Mouse (Mus musculus) Patski (cell line): ENCODE measurements around the gene Retsat. TPM values are rescaled to one million over a fixed set of nuclear protein-coding genes. Genes with fewer than 3 reads are reported as not detected.
A peak's percentile ranks its signal among the peaks of the same experiment; 100 is the strongest.

Experiments used
- ATAC-seq: fragments of 100-300 bp; one replicate; pipeline ENCODE4 v1.8.0; 2021
- CTCF ChIA-PET: fragments of 350-600 bp; sonication (Branson Sonifier 250); formaldehyde crosslinking; loops from one replicate; lab custom pipeline; 2022; ENCODE audit warnings: inconsistent platforms; lab: Charles Lee
- POLR2A ChIA-PET: fragments of 350-600 bp; sonication (Branson Sonifier 250); formaldehyde crosslinking; loops from one replicate; lab custom pipeline; 2022; ENCODE audit warnings: antibody characterized with exemption, inconsistent platforms; lab: Charles Lee
- DNase-seq: peaks from one replicate; pipeline ENCODE4 v3.0.0-alpha.2; 2011; ENCODE audit warnings: low read depth, low spot score
- H3K27me3 ChIP-seq: fragments of 371-371 bp; one replicate; pipeline ENCODE4 v1.5.1; 2021
- CTCF ChIP-seq: fragments of 100-300 bp; IDR thresholded peaks from one replicate; pipeline ENCODE4 v1.5.1; 2021
- in situ Hi-C: fragments of 300-500 bp; cut with MboI; formaldehyde crosslinking; loops from 3 replicates; pipeline ENCODE4 v1.11.1; 2018; ENCODE audit warnings: low pct_unique_long_range_greater_than_20kb, mixed read lengths
- polyA plus RNA-seq: library from polyadenylated mRNA; unstranded; gene quantifications from one replicate; pipeline ENCODE4 v1.2.3, GENCODE M21; 2021

Retsat gene
- 86.5 TPM for polyA plus RNA-seq

DNA sequence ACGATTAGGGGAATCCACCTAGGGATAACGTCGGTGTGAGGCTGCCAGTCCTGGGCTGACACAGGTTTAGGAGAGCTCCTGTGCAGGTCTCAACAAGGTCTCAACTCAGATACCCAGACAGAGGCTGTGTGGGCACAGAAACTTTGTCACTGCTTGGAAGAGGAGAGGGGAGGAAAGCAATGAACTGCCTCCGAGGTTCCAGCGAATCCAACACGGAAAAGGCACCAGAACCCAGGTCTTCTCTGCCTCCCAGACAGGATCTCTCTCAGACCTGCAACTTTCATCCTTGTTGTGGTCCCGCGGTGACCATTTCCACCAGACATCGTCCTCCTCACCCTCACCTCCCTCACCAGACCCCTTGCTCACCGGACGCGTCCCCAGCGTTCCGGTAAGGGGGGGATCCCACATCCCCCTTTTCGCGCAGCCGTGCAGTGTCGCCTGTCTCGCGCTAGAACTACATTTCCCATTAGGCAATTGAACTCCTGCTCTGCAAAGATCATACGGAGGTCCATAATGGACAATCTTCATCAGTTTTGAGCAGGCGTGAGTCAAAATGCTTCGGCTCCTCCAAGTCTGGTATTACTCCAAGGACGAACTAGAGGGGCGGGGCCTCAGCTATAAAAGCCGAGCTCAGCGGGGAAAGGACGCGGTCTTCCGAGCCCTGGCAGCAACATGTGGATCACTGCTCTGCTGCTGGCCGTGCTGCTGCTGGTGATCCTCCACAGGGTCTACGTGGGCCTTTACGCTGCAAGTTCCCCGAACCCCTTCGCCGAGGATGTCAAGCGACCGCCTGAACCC lies at the start of gene Retsat, which contains the start of gene Elmod3:
Gene Retsat, plus strand, starts transcription at position 520 of the 798 bp plus-strand sequence.
Gene Elmod3, minus strand, starts transcription at position 458 of the 798 bp plus-strand sequence.
- in situ Hi-C loops, result no loop called here
- ATAC-seq (peak; percentile 78), DNase-seq (peak; percentile 89)
- no peaks in the 10 kb centered on the region for H3K27me3 ChIP-seq
- no peak for TF ChIP-seq CTCF
- ChIA-PET POLR2A (interaction anchor here (2.0 kb wide), 2 partner anchors 10 to 18 kb away, joined by 5 to 8 read pairs; no protein-coding TSS in a partner anchor), CTCF (interaction anchor here (1.6 to 2.7 kb wide), 3 partner anchors 10 to 38 kb away, joined by 3 to 9 read pairs (median 5); no protein-coding TSS in a partner anchor)

DNA sequence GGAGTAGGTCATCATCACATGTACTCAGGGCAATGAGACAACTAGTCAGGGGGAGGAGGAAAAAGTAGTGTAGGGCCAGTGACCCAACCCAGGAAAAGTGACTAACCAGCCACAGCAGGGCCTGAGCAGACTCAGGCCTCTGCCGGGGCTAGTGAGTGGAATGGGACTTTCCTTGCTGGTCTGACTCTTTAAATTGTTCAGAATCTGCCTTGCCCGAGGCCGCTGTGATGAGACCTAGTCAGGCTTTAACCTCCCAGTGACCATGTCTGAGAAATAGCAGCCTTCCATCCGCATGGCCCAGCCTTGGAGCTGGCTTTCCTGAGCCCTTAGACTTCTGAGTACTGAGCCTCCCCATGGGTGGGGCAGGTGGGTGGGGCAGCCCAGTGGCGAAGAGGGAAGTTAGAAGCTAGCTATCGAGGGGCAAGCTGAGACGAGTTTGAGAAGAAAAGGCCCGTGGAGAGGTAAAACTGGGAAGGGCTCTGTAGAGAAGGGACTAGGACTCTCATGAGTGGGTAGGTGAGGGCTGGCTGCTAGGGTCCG lies 49.2 kb upstream of the Retsat start:
- DNase-seq (no peak), ATAC-seq (no peak)
- in situ Hi-C loops, result no loop called here
- ChIA-PET POLR2A (no interaction called here), CTCF (interaction anchor here (1.6 kb wide), 1 partner anchor 14 kb away, joined by 4 read pairs; no protein-coding TSS in a partner anchor)
- TF ChIP-seq CTCF, result no peak
- no peaks in the 10 kb centered on the region for H3K27me3 ChIP-seq

DNA sequence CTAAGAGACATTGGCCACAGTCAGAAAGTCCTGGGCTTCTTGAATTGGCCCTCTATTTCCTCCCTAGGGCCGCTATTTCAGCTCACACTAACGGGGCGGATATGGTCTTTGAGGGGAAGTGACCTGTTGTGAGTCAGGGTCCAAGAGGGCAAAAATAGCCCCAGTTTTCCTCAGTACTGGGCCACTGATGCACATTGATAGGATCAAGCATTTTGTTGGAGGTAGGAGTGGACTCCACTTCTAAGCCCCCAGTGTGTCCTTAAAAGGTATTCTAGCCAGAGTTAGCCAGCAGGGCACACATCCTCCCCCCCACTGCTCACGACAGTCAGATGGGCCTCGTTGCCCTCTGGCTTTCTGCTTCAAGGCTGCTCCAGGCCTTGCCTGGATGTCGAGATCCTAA lies 48.2 kb upstream of the Retsat start:
- POLR2A ChIA-PET, result interaction anchor here (0.6 kb wide), 1 partner anchor 56 kb away, joined by 3 read pairs; no protein-coding TSS in a partner anchor
- in situ Hi-C loops, result loop anchor here (25.0 kb wide), 1 partner anchor 563 kb away; no protein-coding TSS in a partner anchor
- H3K27me3 ChIP-seq, result no peaks in the 10 kb centered on the region
- TF ChIP-seq CTCF, result no peak
- ATAC-seq (no peak), DNase-seq (no peak)
- CTCF ChIA-PET, result interaction anchor here (1.3 to 1.6 kb wide), 2 partner anchors 10 to 15 kb away, joined by 3 to 4 read pairs; no protein-coding TSS in a partner anchor

GRCm38 (mm10) chr6:72550503-72551100 lies 47.7 kb upstream of the Retsat start:
- TF ChIP-seq CTCF, result no peak
- no peaks in the 10 kb centered on the region for H3K27me3 ChIP-seq
- DNase-seq, result no peak
- in situ Hi-C loops, result loop anchor here (25.0 kb wide), 1 partner anchor 563 kb away; no protein-coding TSS in a partner anchor
- no peak for ATAC-seq
- CTCF ChIA-PET, result interaction anchor here (1.3 to 2.0 kb wide), 4 partner anchors 10 to 51 kb away, joined by 3 to 5 read pairs (median 4); no protein-coding TSS in a partner anchor
- POLR2A ChIA-PET, result interaction anchor here (0.6 kb wide), 1 partner anchor 57 kb away, joined by 3 read pairs; no protein-coding TSS in a partner anchor

DNA sequence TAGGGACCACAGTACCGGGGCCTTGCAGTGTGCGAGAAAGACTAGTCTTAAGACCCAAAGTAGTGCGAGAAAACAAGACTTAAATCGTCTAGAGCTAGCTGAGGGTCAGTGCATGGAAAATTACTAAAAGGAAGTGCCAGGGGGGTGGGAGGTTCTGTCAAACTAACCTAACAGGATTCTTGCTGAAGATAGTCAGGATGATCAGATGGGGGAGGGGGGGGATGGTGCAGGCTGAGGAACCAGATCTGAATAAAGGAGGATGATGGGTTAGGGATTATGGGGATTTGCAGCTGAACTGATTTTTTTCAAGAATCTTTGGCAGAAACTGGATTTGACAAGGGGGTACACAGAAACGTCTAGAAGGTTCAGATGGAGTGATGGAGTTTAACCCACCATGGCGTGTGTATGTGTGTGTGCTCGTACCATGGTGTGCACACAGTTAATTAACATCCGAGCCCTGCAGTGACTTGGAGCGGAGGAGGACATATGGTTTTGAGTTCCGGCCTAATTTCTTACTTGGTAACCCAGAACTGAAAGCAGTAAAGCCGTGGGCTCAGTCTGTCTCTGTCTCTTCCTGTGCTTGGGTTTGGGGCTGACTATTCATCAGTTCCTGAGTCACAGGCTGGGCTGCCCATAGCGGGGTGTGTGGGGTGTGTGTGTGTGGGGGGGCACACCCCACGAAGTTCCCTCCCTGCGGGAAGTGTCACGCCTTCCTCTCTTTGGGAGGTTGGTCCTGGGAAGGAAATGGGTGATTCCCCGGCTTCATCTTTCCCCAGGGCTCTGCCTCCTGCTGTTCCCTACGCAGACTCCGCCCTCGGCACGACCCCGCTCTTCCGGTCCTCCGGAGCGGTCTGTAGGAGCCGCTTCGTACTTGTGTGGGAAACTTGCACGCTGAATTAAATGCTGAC lies 45.9 kb upstream of the Retsat start:
- TF ChIP-seq CTCF, result no peak
- in situ Hi-C loops, result loop anchor here (25.0 kb wide), 1 partner anchor 565 kb away; no protein-coding TSS in a partner anchor
- no peaks in the 10 kb centered on the region for H3K27me3 ChIP-seq
- DNase-seq (no peak), ATAC-seq (peak; percentile 53)
- ChIA-PET CTCF (interaction anchor here (1.0 to 2.0 kb wide), 4 partner anchors 9 to 49 kb away, joined by 3 to 6 read pairs (median 4); no protein-coding TSS in a partner anchor), POLR2A (no interaction called here)

GRCm38 (mm10) chr6:72553079-72553412 lies 45.2 kb upstream of the Retsat start:
- ChIA-PET CTCF (interaction anchor here (1.1 kb wide), 1 partner anchor 11 kb away, joined by 6 read pairs; no protein-coding TSS in a partner anchor), POLR2A (no interaction called here)
- no peak for ATAC-seq
- DNase-seq, result no peak
- in situ Hi-C loops, result loop anchor here (25.0 kb wide), 1 partner anchor 566 kb away; no protein-coding TSS in a partner anchor
- H3K27me3 ChIP-seq, result no peaks in the 10 kb centered on the region
- TF ChIP-seq CTCF, result no peak

DNA sequence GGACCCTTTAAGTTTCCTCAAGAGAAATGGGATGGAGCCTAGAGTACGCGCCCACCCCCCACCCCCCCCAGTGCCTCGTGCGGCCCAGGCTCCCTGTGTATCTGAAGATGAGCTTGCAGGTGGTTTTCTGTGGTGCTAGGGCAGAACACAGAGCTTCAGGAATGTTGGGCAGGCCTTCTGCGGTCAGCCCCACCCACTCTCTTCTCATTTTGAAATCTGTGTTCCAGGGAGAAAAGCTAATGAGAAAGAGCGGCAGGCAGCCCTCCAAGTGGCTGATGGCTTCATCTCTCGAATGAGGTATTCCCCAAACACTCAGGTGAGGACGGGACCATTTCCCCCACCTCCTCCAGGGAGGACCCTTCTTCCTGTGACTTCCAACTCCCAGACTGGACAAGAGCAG lies 37.5 kb upstream of the Retsat start:
- POLR2A ChIA-PET, result interaction anchor here (0.6 kb wide), 1 partner anchor 203 kb away, joined by 4 read pairs; no protein-coding TSS in a partner anchor
- DNase-seq, result no peak
- no peaks in the 10 kb centered on the region for H3K27me3 ChIP-seq
- CTCF ChIA-PET, result interaction anchor here (0.8 to 5.9 kb wide), 4 partner anchors 9 to 269 kb away, joined by 3 to 23 read pairs (median 4); no protein-coding TSS in a partner anchor
- TF ChIP-seq CTCF, result no peak
- in situ Hi-C loops, result loop anchor here (25.0 kb wide), 1 partner anchor 574 kb away; no protein-coding TSS in a partner anchor
- no peak for ATAC-seq

- DNase-seq, result no peak
- TF ChIP-seq CTCF, result no peak
- CTCF ChIA-PET, result interaction anchor here (0.9 to 5.9 kb wide), 3 partner anchors 24 to 155 kb away, joined by 3 to 23 read pairs (median 3); no protein-coding TSS in a partner anchor
- H3K27me3 ChIP-seq, result no peaks in the 10 kb centered on the region
- in situ Hi-C loops, result loop anchor here (25.0 kb wide), 1 partner anchor 575 kb away; no protein-coding TSS in a partner anchor
- no peak for ATAC-seq
- POLR2A ChIA-PET, result no interaction called here
Measured at GRCm38 (mm10) chr6:72562486-72562885, 35.8 kb upstream of the Retsat start.

- in situ Hi-C loops, result loop anchor here (25.0 kb wide), 1 partner anchor 576 kb away; no protein-coding TSS in a partner anchor
Measured at GRCm38 (mm10) chr6:72562894-72563293, 35.4 kb upstream of the Retsat start.

More at GRCm38 (mm10) chr6:72562894-72563293, 35.4 kb upstream of the Retsat start:
- POLR2A ChIA-PET, result no interaction called here
- CTCF ChIA-PET, result interaction anchor here (0.9 to 5.9 kb wide), 3 partner anchors 25 to 155 kb away, joined by 3 to 23 read pairs (median 3); no protein-coding TSS in a partner anchor
- TF ChIP-seq CTCF, result no peak
- DNase-seq (no peak), ATAC-seq (no peak)
- no peaks in the 10 kb centered on the region for H3K27me3 ChIP-seq
